Mouse (Mus musculus): ENCODE results near the gene Ascc2. TPM values are rescaled to one million over a fixed set of nuclear protein-coding genes. Genes with fewer than 3 reads are reported as not detected.

Gene Ascc2
- polyA plus RNA-seq, 1 experiment from 2014 or later = 30.5 TPM

DNA sequence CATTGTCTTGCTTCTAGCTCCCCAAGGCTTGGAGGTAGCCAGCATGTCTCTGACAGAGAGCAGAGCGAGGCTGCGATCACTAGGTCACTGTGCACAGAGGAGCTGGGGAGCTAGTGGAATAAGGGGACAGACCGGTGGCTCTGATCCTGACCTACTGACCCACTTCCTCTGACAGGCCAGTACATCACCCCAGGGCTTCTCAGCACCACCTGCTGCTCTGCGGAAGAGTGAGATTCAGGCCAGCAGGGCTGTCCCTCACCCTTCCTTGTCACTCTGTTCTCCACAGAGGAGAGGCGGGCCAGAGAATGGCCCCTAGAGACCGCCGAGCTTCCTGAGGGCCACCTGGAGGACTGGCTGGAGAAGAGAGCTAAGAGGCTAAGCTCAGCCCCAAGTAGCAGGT is 94.2 kb downstream of the Ascc2 start:
- Histone ChIP-seq H3K4me3 (ENCODE audit: low read depth, low read length) (no peak overlapping the region), H3K4me2 (no peak overlapping the region), H3K27me3 (ENCODE audit: control insufficient read depth, insufficient read depth, low read length) (no peaks in the 10 kb centered on the region), H3K9me3 (ENCODE audit: control insufficient read depth, low read length) (no peaks in the 10 kb centered on the region), H3K36me3 (ENCODE audit: control insufficient read depth, insufficient read depth, low read length) (no peaks in the 10 kb centered on the region), H3K9ac (ENCODE audit: low read length) (no peak overlapping the region), H3K4me1 (ENCODE audit: control insufficient read depth, insufficient read depth, low read length) (peaks cover 9% of the 10 kb centered on the region), H3K27ac (ENCODE audit: low read depth, low read length) (no peak overlapping the region)
- no peak for ATAC-seq (ENCODE audit: low FRiP score)
- no peak for DNase-seq (ENCODE audit: low spot score, missing footprints)
- 67% methylated on average over 7 of the region's 7 CpGs for WGBS

- DNase-seq (ENCODE audit: low spot score, missing footprints) = peak; percentile 92
- peak; percentile 65 for ATAC-seq (ENCODE audit: low FRiP score)
- Histone ChIP-seq H3K36me3 (ENCODE audit: control insufficient read depth, insufficient read depth, low read length) (no peaks in the 10 kb centered on the region), H3K27ac (ENCODE audit: low read depth, low read length) (no peak overlapping the region), H3K4me2 (no peak overlapping the region), H3K27me3 (ENCODE audit: control insufficient read depth, insufficient read depth, low read length) (no peaks in the 10 kb centered on the region), H3K9ac (ENCODE audit: low read length) (no peak overlapping the region), H3K4me3 (ENCODE audit: low read depth, low read length) (no peak overlapping the region), H3K9me3 (ENCODE audit: control insufficient read depth, low read length) (no peaks in the 10 kb centered on the region), H3K4me1 (ENCODE audit: control insufficient read depth, insufficient read depth, low read length) (peaks cover 9% of the 10 kb centered on the region)
- WGBS = 30% methylated on average over 12 of the region's 12 CpGs
These were observed 96.6 kb downstream of the Ascc2 start for GRCm38 (mm10) chr11:4734179-4734578.

Other genes starting within 250 kb of the Ascc2 start
- 0.07 TPM in 1 of 2 replicates, not detected in the other for gene Hormad2, start 196.6 kb upstream of the Ascc2 start, polyA plus RNA-seq (2014; fragmentation: Nextera tagmentation; extraction: Ambion mirVana)
- gene Mtmr3, start 42.9 kb upstream of the Ascc2 start, polyA plus RNA-seq (2014; fragmentation: Nextera tagmentation; extraction: Ambion mirVana) = 28.6 and 32.5 TPM in 2 replicates
- gene Gm11032, start 17.7 kb upstream of the Ascc2 start, polyA plus RNA-seq (2014; fragmentation: Nextera tagmentation; extraction: Ambion mirVana) = not detected in 2 replicates
- gene Uqcr10, start 66.6 kb downstream of the Ascc2 start, polyA plus RNA-seq (2014; fragmentation: Nextera tagmentation; extraction: Ambion mirVana) = 547 and 572 TPM in 2 replicates
- gene Zmat5, start 66.9 kb downstream of the Ascc2 start, polyA plus RNA-seq (2014; fragmentation: Nextera tagmentation; extraction: Ambion mirVana) = 74.5 and 85.5 TPM in 2 replicates
- 0.15 and 0.33 TPM in 2 replicates for gene Cabp7, start 109.0 kb downstream of the Ascc2 start, polyA plus RNA-seq (2014; fragmentation: Nextera tagmentation; extraction: Ambion mirVana)
- gene Nf2, start 211.8 kb downstream of the Ascc2 start, polyA plus RNA-seq (2014; fragmentation: Nextera tagmentation; extraction: Ambion mirVana) = 46.9 and 51.0 TPM in 2 replicates
- gene Nipsnap1, start 236.2 kb downstream of the Ascc2 start, polyA plus RNA-seq (2014; fragmentation: Nextera tagmentation; extraction: Ambion mirVana) = 75.4 and 79.1 TPM in 2 replicates